Mouse (Mus musculus) T-helper 1 cell (primary cell): Measurements from ENCODE around the gene Tbc1d23.
"Not testable (repeated sequence)": the region's sequence is repeated elsewhere in the genome, so short reads cannot be mapped to it uniquely, and the experiment has no call there.

Experiments used
- in situ Hi-C: fragments of 300-600 bp; cut with MboI, MseI; formaldehyde crosslinking; loops from one replicate; pipeline ENCODE4 v1.15.1; 2025; ENCODE audit warnings: high pct_unique_total_duplicates

The Tbc1d23 gene

GRCm38 (mm10) chr16:57215957-57216356 is 15.3 kb downstream of the Tbc1d23 start:
- in situ Hi-C loops = no loop called here

GRCm38 (mm10) chr16:57211037-57211436 is 20.3 kb downstream of the Tbc1d23 start:
- in situ Hi-C loops = no loop called here

- in situ Hi-C loops = no loop called here
These were observed 23.0 kb downstream of the Tbc1d23 start for GRCm38 (mm10) chr16:57208342-57208741.

GRCm38 (mm10) chr16:57197281-57197680 is 34.0 kb downstream of the Tbc1d23 start:
- in situ Hi-C loops = loop anchor here (25.0 kb wide), 1 partner anchor 285 kb away; no protein-coding TSS in a partner anchor

- in situ Hi-C loops = loop anchor here (25.0 kb wide), 1 partner anchor 284 kb away; no protein-coding TSS in a partner anchor
These were observed 34.7 kb downstream of the Tbc1d23 start for GRCm38 (mm10) chr16:57196590-57196989.

GRCm38 (mm10) chr16:57191214-57191613 is 40.1 kb downstream of the Tbc1d23 start:
- in situ Hi-C loops = loop anchor here (25.0 kb wide), 1 partner anchor 279 kb away; no protein-coding TSS in a partner anchor

- in situ Hi-C loops = loop anchor here (25.0 kb wide), 1 partner anchor 278 kb away; no protein-coding TSS in a partner anchor
These were observed 40.9 kb downstream of the Tbc1d23 start for GRCm38 (mm10) chr16:57190390-57190789.

GRCm38 (mm10) chr16:57189493-57189892 is 41.8 kb downstream of the Tbc1d23 start:
- in situ Hi-C loops = loop anchor here (25.0 kb wide), 1 partner anchor 277 kb away; no protein-coding TSS in a partner anchor

- in situ Hi-C loops = loop anchor here (25.0 kb wide), 1 partner anchor 274 kb away; no protein-coding TSS in a partner anchor
These were observed 44.7 kb downstream of the Tbc1d23 start for GRCm38 (mm10) chr16:57186618-57187017.

GRCm38 (mm10) chr16:57182037-57182436 is 49.3 kb downstream of the Tbc1d23 start:
- in situ Hi-C loops = loop anchor here (25.0 kb wide), 1 partner anchor 270 kb away; no protein-coding TSS in a partner anchor

- in situ Hi-C loops = loop anchor here (25.0 kb wide), 1 partner anchor 269 kb away; no protein-coding TSS in a partner anchor
These were observed 50.1 kb downstream of the Tbc1d23 start for GRCm38 (mm10) chr16:57181180-57181579.

- in situ Hi-C loops = loop anchor here (25.0 kb wide), 1 partner anchor 265 kb away; no protein-coding TSS in a partner anchor
These were observed 53.6 kb downstream of the Tbc1d23 start for GRCm38 (mm10) chr16:57177664-57178063.

- in situ Hi-C loops = loop anchor here (25.0 kb wide), 1 partner anchor 265 kb away; no protein-coding TSS in a partner anchor
These were observed 54.0 kb downstream of the Tbc1d23 start for GRCm38 (mm10) chr16:57177254-57177653.

- in situ Hi-C loops = loop anchor here (25.0 kb wide), 1 partner anchor 264 kb away; no protein-coding TSS in a partner anchor
These were observed 55.0 kb downstream of the Tbc1d23 start for GRCm38 (mm10) chr16:57176276-57176675.

- in situ Hi-C loops = loop anchor here (25.0 kb wide), 1 partner anchor 263 kb away; no protein-coding TSS in a partner anchor
These were observed 55.6 kb downstream of the Tbc1d23 start for GRCm38 (mm10) chr16:57175751-57176150.

GRCm38 (mm10) chr16:57174480-57174879 is 56.8 kb downstream of the Tbc1d23 start:
- in situ Hi-C loops = not testable (repeated sequence)

- in situ Hi-C loops = no loop called here
These were observed 59.7 kb downstream of the Tbc1d23 start for GRCm38 (mm10) chr16:57171570-57171969.

GRCm38 (mm10) chr16:57171161-57171560 is 60.1 kb downstream of the Tbc1d23 start:
- in situ Hi-C loops = no loop called here

- in situ Hi-C loops = loop anchor here (5.0 kb wide), 1 partner anchor 36 kb away; no protein-coding TSS in a partner anchor
These were observed 63.1 kb downstream of the Tbc1d23 start for GRCm38 (mm10) chr16:57168236-57168635.

GRCm38 (mm10) chr16:57167514-57167912 is 63.8 kb downstream of the Tbc1d23 start:
- in situ Hi-C loops = loop anchor here (5.0 kb wide), 1 partner anchor 35 kb away; no protein-coding TSS in a partner anchor

- in situ Hi-C loops = loop anchor here (5.0 kb wide), 1 partner anchor 35 kb away; no protein-coding TSS in a partner anchor
These were observed 64.4 kb downstream of the Tbc1d23 start, which contains the start of gene Nit2 for GRCm38 (mm10) chr16:57166611-57167513. Gene Nit2, minus strand, starts transcription at chr16:57167341.

GRCm38 (mm10) chr16:57166086-57166485 is 65.2 kb downstream of the Tbc1d23 start:
- in situ Hi-C loops = loop anchor here (5.0 kb wide), 1 partner anchor 34 kb away; no protein-coding TSS in a partner anchor
